Mouse (Mus musculus) megakaryocyte-erythroid progenitor cell, adult 5-6 weeks (primary cell): ENCODE results near the gene Cbx5. TPM values are rescaled to one million over a fixed set of nuclear protein-coding genes. Genes with fewer than 3 reads are reported as not detected.
A peak's percentile ranks its signal among the peaks of the same experiment; 100 is the strongest.
"Not testable (repeated sequence)": the region's sequence is repeated elsewhere in the genome, so short reads cannot be mapped to it uniquely, and the experiment has no call there.

Experiments used
- ATAC-seq: replicated peaks from 2 replicates; pipeline ENCODE4 v1.8.0; 2016; ENCODE audit warnings: mild to moderate bottlenecking, inconsistent platforms; ENCODE audit not compliant: severe bottlenecking, poor library complexity, low FRiP score, low TSS enrichment
- total RNA-seq, 2 experiments: library from RNA; stranded (forward) in 1 of 2; stranded (reverse) in 1 of 2; fragments of 200-1000, 215-1000 nt in 1 of 2; fragments of >200 nt in 1 of 2; fragmentation: Nextera tagmentation in 1 of 2; gene quantifications; 2 replicates each; pipeline ENCODE4 v1.2.3; 2014 to 2017

Gene Cbx5
- total RNA-seq (2014; fragmentation: Nextera tagmentation) = 151 and 165 TPM in 2 replicates
- 183 and 300 TPM in 2 replicates for total RNA-seq (2017)

DNA sequence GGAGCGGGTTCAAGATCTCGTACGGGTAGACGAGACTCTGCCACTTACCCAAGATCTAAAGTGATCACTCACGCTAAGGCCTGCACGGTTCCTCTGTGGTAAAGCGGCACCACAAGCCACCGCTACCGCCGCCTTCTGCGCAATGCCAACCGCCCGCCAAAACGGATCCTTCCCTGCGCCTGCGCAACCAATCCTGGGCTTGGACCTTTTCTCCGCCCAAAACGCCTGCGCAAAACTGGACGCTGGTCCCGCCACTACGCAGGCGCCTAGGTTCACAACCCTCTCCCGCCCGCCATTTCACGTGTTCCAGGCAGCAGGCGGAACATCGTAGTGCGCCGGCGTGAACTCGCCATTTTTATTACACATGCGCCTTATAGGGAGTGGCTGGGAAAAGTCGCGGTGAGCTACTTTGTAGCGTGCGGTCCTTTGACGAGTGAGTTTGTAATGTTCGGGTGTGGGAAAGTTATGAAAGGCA lies at the start of gene Cbx5:
TSS of gene Cbx5 (minus strand) at position 132 of the 475 bp plus-strand sequence.
- peak; percentile 71 for ATAC-seq

GRCm38 (mm10) chr15:103285778-103286417 lies 46.3 kb upstream of the Cbx5 start:
- ATAC-seq = no peak

GRCm38 (mm10) chr15:103284647-103285046 lies 45.0 kb upstream of the Cbx5 start:
- no peak for ATAC-seq

DNA sequence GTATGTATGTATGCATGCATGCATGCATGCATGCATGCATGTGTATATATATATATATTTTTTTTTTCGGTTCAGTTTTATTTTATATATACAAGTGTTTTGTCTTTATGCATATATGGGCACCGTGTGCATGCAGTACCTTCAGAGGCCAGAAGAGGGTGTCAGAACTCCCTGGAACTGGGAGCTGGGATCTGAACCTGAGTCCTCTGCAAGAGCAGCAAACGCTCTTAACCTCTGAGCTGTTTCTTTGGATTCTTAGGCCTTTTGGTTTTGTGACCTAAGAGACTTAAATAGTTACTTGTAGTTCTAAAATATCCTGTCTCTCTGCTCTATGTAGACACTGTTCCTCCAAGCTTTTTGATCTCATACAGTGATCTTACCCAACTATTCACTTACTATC lies 44.5 kb upstream of the Cbx5 start:
- ATAC-seq = no peak

- 0 out of 2 replicates have a peak, but pooled peaks have one; percentile 21 for ATAC-seq
Observed at GRCm38 (mm10) chr15:103281465-103282205, 42.0 kb upstream of the Cbx5 start.

GRCm38 (mm10) chr15:103280817-103281464 lies 41.3 kb upstream of the Cbx5 start:
- ATAC-seq = peak; percentile 81

DNA sequence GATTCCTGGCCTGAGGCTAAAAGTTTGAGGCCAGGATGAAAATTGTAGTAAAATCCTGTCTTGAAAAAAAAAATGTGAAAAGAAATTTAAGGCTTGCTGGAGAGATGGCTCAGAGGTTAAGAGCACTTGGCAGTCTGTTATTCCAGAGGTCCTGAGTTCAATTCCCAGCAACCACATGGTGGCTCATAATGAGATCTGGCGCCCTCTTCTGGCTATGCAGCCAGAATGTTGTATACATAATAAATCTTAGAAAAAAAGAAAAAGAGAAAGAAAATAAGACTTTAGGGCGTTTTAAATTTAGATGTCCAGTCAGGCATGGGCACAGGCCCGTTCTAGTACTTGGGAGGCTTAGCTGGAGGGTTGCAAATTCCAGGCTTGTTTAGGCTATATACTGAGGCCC lies 40.1 kb upstream of the Cbx5 start:
- ATAC-seq = no peak

- no peak for ATAC-seq
Observed at GRCm38 (mm10) chr15:103277949-103278348, 38.3 kb upstream of the Cbx5 start.

- ATAC-seq = not testable (repeated sequence)
Observed at GRCm38 (mm10) chr15:103275943-103276342, 36.3 kb upstream of the Cbx5 start.

DNA sequence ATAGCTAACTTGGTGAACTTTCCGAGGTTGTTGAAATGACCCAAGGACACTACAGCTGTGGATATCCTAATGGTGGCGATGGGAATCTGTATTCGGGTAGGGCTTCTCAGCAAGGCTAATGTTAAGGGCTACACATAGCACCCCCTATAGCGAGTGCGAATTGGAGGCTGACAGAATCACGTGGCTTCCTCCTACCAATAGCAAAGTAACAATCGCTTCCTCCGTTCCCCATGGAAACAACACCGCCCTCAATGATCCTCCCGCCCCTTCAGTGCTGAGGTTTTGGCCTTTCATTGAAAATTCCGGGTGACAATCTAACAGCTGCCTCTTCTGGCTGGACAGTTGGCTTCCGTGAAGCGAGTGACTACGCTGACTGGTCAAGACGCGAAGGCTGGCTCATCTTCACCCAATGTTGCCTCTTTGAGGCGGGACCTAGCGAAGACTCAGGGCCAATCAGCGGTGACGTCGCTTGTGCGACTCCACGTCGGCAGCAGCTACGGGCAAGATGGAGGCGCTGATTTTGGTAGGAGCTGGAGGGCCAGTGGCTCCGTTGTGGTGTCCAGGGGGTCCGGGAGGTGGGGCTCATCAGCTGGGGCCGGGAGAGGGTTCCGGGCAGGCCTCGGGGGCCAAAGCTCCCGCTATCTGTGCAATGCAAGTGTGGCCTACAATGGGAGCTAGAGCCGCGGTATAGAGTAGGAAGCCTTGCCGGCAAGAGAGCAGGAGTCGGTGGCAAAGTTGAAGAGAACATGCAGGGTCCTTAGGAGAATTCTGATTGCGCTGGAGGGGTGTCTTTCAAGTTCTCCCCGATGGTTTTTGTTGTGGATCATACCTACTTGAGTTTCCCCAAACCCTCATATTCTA lies 33.0 kb upstream of the Cbx5 start, which contains the start of gene Copz1:
TSS of gene Copz1 (plus strand) at position 296 of the 861 bp plus-strand sequence.
- peak; percentile 99 for ATAC-seq

DNA sequence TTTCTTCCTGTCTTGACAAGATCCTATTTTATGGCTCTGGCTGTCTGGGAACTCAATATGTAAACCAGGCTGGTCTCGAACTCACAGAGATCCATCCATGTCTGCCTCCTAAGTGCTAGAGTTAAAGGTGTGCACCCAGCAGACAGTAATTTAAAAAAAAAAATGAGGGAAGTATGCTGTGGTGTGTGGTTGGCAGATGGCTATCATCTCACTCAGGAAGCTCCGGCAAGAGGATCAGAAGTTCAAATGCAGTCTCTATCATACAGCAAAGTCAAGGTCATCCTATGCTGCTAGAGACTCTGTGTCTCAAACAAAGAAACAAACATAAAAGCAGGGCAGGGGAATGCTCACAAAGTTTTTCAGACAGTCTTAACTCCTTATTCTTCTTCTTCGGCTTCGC lies 29.3 kb upstream of the Cbx5 start:
- ATAC-seq = no peak

- ATAC-seq = no peak
Observed at GRCm38 (mm10) chr15:103264794-103265193, 25.2 kb upstream of the Cbx5 start.

DNA sequence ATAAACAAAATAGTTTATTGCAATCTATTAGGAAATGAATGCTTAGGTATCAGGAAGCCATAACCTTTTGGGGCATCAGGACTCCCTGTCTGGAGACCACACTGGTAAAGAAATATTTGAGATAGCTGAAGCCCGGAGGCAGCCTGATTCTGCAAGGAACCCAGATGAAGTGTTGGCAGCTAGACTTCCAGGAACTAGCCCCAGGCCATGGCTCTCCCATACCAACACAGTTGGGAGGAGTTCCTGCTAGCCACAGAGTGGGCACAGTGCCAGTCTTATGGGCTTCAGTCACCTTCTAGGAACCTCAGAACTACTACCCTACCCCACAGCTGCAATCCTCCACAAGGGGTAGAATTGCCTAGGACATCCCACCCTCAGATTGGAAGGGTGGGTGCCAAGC lies 20.4 kb upstream of the Cbx5 start:
- 0 out of 2 replicates have a peak, but pooled peaks have one; percentile 3 for ATAC-seq

- no peak for ATAC-seq
Observed at GRCm38 (mm10) chr15:103259162-103259561, 19.5 kb upstream of the Cbx5 start.

- ATAC-seq = peak; percentile 92
Observed at GRCm38 (mm10) chr15:103257790-103258728, 18.4 kb upstream of the Cbx5 start, which contains the start of gene Nfe2. TSS of gene Nfe2 (minus strand) at chr15:103258403.

DNA sequence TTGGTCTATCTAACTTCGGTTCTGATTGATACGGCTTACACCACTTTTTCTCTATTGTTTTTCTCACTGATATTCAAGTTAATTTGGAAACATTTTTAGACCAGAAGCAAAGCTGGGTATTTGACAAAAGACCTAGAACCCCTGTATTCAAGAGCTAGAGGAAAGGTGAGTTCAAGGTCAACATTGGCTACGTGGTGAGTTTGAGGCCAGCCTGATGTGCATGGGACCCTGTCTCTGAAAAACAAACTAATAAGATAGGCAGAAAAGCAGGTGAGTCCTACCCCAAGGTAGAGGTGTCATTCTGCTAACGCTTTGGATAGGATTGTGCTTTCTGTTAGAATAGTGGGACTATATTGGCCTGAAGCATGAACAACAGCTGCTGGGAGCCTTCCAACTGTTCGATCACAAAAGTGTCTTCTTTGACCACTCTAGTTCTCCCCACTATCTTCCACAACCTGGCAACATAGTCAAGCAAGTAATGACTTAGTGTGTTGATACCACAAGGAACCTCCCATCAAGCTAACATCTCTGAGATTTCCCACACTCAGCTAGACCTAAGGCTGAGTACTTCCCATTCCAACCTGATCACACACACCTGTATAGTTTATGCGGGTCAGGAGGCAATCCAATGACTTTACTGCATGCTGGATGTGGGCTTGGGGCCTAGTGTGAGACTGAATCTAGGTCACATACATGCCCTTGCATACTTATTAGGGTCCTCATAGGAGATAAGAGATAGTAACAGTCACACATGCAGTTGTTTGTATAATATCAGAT lies 16.8 kb upstream of the Cbx5 start:
- ATAC-seq = no peak

DNA sequence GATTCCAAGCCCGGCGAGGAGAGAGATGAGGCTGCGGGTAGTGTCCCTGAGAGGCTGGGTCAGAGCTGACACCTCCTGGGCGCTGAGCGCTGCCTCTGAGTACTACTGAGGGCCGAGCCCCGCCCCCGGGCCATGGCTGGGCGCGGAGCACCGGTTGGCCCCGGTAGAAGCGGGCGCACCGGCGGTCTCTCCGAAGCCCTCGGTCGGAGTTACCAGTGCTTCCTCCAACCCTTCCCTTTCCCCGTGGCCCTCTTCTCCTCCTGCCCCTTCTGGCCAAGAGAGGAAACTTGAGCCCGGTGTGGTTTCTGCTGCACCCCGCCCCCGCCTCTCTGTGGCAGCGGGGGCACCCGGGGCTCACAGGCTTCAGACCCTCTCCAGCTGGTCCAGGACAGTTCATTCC lies 15.6 kb upstream of the Cbx5 start:
- ATAC-seq = peak; percentile 19
